Mouse (Mus musculus) small intestine, adult 2 months (tissue): ENCODE measurements around the gene Odf2. TPM values are rescaled to one million over a fixed set of nuclear protein-coding genes. Genes with fewer than 3 reads are reported as not detected.
A peak's percentile ranks its signal among the peaks of the same experiment; 100 is the strongest.

Experiments used
- H3K27ac ChIP-seq: fragments of 200-500 bp; 2 replicates; pipeline ENCODE4 v1.5.1; 2012; ENCODE audit warnings: low read depth, low read length, control low read depth, inconsistent platforms; ENCODE audit not compliant: insufficient read depth
- H3K27me3 ChIP-seq: fragments of 200-500 bp; 2 replicates; pipeline ENCODE4 v1.6.1; 2012; ENCODE audit warnings: mild to moderate bottlenecking, moderate library complexity, low read length, inconsistent platforms; ENCODE audit not compliant: control insufficient read depth, insufficient read depth
- H3K36me3 ChIP-seq: fragments of 200-500 bp; 2 replicates; pipeline ENCODE4 v1.6.1; 2012; ENCODE audit warnings: mild to moderate bottlenecking, low read length, control low read depth, inconsistent platforms; ENCODE audit not compliant: control insufficient read depth, insufficient read depth
- H3K4me1 ChIP-seq: fragments of 200-500 bp; 2 replicates; pipeline ENCODE4 v1.6.1; 2012; ENCODE audit warnings: low read length, inconsistent platforms, mixed read lengths; ENCODE audit not compliant: control insufficient read depth, insufficient read depth, insufficient read length
- H3K4me3 ChIP-seq: fragments of 200-500 bp; 2 replicates; pipeline ENCODE4 v1.5.1; 2012; ENCODE audit warnings: low read depth, mild to moderate bottlenecking, control low read depth, inconsistent platforms, low read length, moderate library complexity
- CTCF ChIP-seq: fragments of 200-500 bp; IDR thresholded peaks from 2 replicates; pipeline ENCODE4 v1.5.1; 2012; ENCODE audit warnings: low read depth, mild to moderate bottlenecking, control low read depth, inconsistent platforms, low read length, moderate library complexity, mixed read lengths; ENCODE audit not compliant: insufficient replicate concordance, insufficient read length; ENCODE audit errors: extremely low read depth
- POLR2A ChIP-seq: fragments of 200-500 bp; IDR thresholded peaks from 2 replicates; pipeline ENCODE4 v1.6.1; 2012; ENCODE audit warnings: low read depth, mild to moderate bottlenecking, control low read depth, inconsistent platforms, low read length, moderate library complexity
- WGBS: fragments of 180-500 bp; shearing (Covaris S2); methylation state at CpG from one replicate; pipeline ENCODE4 v1.1.7; 2018; 5-methylcytosine and 5-hydroxymethylcytosine counted together
- polyA plus RNA-seq: library from polyadenylated mRNA; depleted of rRNA; stranded (reverse); fragments of >200 nt; gene quantifications from 2 replicates; pipeline ENCODE4 v1.2.3, GENCODE M21; 2012

Gene Odf2
- polyA plus RNA-seq, 1 experiment: 14.0 TPM

DNA sequence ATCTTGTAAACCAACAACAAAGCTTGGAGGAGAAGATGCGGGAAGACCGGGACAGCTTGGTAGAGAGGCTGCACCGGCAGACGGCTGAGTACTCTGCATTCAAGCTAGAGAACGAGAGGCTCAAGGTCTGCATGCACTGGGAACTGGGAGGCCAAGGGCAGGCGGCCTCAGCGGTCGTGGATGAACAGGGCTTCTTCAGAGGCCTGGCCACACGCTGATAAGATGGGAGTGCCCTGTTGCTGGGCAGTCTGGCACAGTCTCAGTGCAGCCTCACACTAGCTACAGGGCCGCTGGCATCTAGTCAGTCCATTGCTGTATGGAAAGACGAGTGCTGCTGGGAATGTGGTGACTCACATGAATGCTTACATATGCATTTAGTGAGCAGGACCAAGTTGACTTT, 28.6 kb downstream of the Odf2 start:
- H3K27ac ChIP-seq: no peak overlapping the region
- no peak overlapping the region for H3K4me3 ChIP-seq
- peaks cover 53% of the 10 kb centered on the region for H3K36me3 ChIP-seq
- WGBS: 91% methylated on average over 11 of the region's 11 CpGs
- TF ChIP-seq POLR2A (no peak), CTCF (no peak)
- H3K4me1 ChIP-seq: no peaks in the 10 kb centered on the region
- no peaks in the 10 kb centered on the region for H3K27me3 ChIP-seq

DNA sequence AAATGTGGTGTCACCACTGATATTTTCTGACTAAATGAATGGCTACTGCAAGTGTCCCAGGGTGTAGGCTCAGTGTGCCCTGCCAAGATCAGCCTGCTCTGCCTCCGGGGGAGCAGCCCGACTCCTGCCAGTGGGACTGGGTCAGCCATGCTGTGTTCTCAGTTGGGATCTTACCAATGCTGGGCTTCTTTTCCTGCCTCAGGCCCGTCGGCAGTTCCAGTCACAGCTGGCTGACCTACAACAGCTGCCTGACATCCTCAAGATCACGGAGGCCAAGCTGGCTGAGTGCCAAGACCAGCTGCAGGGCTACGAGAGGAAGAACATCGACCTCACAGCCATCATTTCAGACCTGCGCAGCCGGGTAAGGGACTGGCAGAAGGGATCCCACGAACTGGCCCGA, 33.0 kb downstream of the Odf2 start:
- Histone ChIP-seq H3K27ac (no peak overlapping the region), H3K4me3 (no peak overlapping the region), H3K27me3 (no peaks in the 10 kb centered on the region), H3K4me1 (no peaks in the 10 kb centered on the region), H3K36me3 (peaks cover 40% of the 10 kb centered on the region)
- 44% methylated on average over 11 of the region's 11 CpGs for WGBS
- TF ChIP-seq CTCF (no peak), POLR2A (no peak)

DNA sequence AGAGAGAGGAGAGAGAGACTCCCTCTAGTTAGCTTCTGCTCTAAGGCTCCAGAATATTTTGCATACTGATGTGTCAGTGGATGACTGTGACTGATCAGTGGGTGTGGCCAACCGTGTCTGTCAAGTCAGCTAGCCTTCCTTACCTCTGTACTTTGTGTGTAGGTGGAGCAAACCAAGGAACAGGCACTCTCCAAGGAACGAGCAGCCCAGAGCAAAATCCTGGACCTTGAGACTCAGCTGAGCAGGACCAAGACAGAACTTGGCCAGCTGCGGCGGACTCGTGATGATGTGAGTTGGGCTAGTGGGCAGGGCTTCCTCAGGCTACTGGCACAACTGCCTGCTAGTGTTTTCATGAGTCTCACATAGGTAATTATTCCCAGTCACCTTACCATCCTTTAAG, 37.5 kb downstream of the Odf2 start:
- no peaks in the 10 kb centered on the region for H3K27me3 ChIP-seq
- H3K36me3 ChIP-seq: peaks cover 46% of the 10 kb centered on the region
- no peaks in the 10 kb centered on the region for H3K4me1 ChIP-seq
- no peak overlapping the region for H3K4me3 ChIP-seq
- H3K27ac ChIP-seq: no peak overlapping the region
- 72% methylated on average over 5 of the region's 5 CpGs for WGBS
- TF ChIP-seq CTCF (no peak), POLR2A (no peak)

DNA sequence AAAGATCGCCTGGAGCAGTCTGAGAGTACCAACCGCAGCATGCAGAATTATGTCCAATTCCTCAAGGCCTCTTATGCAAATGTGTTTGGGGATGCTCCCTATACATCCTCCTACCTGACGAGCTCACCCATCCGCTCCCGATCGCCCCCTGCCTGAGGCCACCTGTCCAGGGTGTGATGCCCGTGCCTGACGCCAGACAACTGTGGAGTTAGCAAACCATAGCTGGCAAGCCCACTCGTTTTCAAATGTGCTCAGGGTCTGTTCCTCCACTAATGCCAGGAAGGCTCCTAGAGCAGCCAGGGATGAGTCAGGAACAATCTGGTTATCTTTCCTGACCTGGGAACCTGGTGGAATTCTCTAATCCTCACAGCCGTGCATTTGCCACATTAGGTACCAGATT, 41.5 kb downstream of the Odf2 start:
- no peak overlapping the region for H3K27ac ChIP-seq
- TF ChIP-seq POLR2A: no peak
- no peak overlapping the region for H3K4me3 ChIP-seq
- WGBS: 86% methylated on average over 10 of the region's 10 CpGs
- no peaks in the 10 kb centered on the region for H3K27me3 ChIP-seq
- H3K4me1 ChIP-seq: no peaks in the 10 kb centered on the region
- peaks cover 32% of the 10 kb centered on the region for H3K36me3 ChIP-seq

DNA sequence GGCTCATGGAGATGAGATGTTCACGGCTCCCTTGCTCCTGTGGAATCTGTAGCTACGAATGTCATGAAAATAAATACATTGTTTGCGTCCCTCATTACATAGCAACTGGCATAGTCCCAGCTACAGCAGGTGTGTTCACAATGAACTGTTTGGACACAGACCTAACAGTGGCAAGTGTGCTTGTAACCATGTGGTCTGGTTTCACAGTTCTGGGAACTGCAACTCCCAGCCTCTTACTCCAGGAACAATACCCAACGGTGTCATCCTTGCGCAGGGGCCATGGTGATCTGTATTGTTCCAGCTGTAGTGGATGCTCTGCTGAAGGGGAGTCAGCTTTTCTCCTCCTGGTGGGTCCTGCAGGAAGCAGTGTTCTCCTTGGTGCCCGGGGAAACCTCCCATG, 42.2 kb downstream of the Odf2 start:
- H3K4me1 ChIP-seq: peaks cover 3% of the 10 kb centered on the region; the same call in 1 of the 2 replicates
- 64% methylated on average over 6 of the region's 6 CpGs for WGBS
- H3K4me3 ChIP-seq: no peak overlapping the region
- peaks cover 28% of the 10 kb centered on the region for H3K36me3 ChIP-seq
- H3K27me3 ChIP-seq: no peaks in the 10 kb centered on the region
- H3K27ac ChIP-seq: no peak overlapping the region
- TF ChIP-seq POLR2A: no peak
- no peak for TF ChIP-seq CTCF

DNA sequence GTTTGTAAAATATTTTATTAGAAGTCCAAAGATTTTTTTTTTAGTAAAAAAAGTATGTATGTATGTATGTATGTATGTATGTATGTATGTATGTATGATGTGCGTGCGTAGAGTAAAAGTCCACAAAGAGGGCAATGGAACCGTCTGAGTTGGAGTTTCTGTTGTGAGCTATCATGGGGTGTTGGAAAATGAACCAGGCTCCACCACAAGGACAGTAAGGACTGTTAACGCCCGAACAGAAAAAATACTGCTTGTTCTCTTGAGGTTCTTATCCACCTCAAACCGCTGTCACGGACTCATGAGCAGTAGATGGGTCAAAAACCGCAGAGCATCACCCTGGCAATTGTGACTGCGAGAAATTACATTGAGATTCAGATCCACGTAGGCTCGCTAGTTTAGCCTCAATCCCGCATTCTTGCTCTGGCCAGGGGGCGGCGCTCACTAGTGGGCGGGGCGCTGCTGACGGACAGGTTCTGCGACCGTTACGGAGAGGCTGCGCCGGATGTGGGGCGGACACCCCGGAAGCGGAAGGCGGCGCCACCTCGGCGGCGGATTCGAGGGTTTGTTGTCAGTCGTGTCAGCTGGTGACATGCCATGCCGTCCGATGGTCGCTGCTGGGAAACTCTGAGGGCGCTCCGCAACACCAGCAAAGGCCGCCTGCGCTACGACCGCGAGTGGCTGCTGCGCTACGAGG, 46.0 kb downstream of the Odf2 start, which contains the start of gene Gle1:
Gene Gle1 (plus strand): TSS at position 521 of the 694 bp plus-strand sequence.
- WGBS: 2% methylated on average over 44 of the region's 44 CpGs
- Histone ChIP-seq H3K27ac (peak within 1 kb of the TSS; percentile 67), H3K4me1 (peaks cover 3% of the 10 kb centered on the region; the same call in 1 of the 2 replicates), H3K27me3 (no peaks in the 10 kb centered on the region), H3K36me3 (peaks cover 12% of the 10 kb centered on the region; the same call in 1 of the 2 replicates), H3K4me3 (peak within 1 kb of the TSS; percentile 95)
- TF ChIP-seq POLR2A (no peak), CTCF (peak; percentile 60; the same call in 1 of the 2 replicates)

DNA sequence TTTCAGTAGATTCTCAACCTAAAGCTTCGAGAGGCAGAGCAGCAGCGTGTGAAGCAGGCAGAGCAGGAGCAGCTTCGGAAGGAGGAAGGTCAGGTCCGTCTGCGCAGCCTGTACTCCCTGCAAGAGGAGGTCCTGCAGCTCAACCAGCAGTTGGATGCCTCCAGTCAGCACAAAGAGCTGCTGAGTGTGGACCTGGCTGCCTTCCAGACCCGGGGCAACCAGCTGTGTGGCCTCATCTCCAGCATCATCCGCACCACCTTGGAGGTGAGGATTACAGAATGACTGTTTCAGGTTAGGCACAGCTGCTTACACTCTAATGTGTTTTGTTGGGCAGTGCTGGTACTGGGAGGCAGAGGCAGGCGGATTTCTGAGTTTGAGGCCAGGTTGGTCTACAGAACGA, 51.1 kb downstream of the Odf2 start:
- 88% methylated on average over 9 of the region's 9 CpGs for WGBS
- Histone ChIP-seq H3K27me3 (no peaks in the 10 kb centered on the region), H3K27ac (no peak overlapping the region), H3K4me1 (peaks cover 3% of the 10 kb centered on the region; the same call in 1 of the 2 replicates), H3K36me3 (peaks cover 32% of the 10 kb centered on the region), H3K4me3 (no peak overlapping the region)
- TF ChIP-seq CTCF (no peak), POLR2A (no peak)
